Mouse (Mus musculus): ENCODE results near the gene Tnfrsf1b. TPM values are rescaled to one million over a fixed set of nuclear protein-coding genes. Genes with fewer than 3 reads are reported as not detected.
A peak's percentile ranks its signal among the peaks of the same experiment; 100 is the strongest.

The Tnfrsf1b gene
- polyA plus RNA-seq, 1 experiment from 2014 or later = 9.4 TPM

DNA sequence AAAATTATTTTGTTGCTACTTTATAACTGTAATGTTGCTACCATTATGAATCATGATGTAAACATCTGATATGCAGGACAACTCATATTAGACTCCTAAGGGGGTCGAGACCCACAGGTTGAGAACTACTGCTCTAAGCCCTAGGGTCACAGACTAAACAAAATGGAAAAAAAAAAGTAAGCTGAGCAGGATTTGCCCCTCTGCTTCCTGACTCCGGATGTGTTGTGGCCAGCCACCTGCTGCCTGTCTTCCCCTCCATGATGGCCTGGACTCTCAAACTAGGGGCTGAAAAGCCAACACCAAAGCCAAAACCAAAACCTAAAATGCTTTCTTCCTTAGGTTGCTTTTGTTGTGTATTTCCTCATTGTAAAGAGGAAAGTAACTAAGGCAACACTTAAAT, 35.6 kb downstream of the Tnfrsf1b start:
- Histone ChIP-seq H3K4me3 (ENCODE audit: low read depth, low read length) (no peak overlapping the region), H3K36me3 (replicated peaks; ENCODE audit: insufficient read depth, low read length) (peaks cover 15% of the 10 kb centered on the region), H3K27ac (ENCODE audit: low read depth) (peak overlapping the region; percentile 7), H3K4me2 (ENCODE audit: low read depth, low read length) (no peak overlapping the region), H3K4me1 (ENCODE audit: insufficient read depth) (peaks cover 6% of the 10 kb centered on the region), H3K9ac (replicated peaks) (no peak overlapping the region), H3K9me3 (ENCODE audit: low read length) (no peaks in the 10 kb centered on the region), H3K27me3 (ENCODE audit: insufficient read depth, low read length) (no peaks in the 10 kb centered on the region)
- ATAC-seq (no peak), DNase-seq (no peak)
- WGBS (ENCODE audit: insufficient replicate concordance) = 18% methylated on average over 2 of the region's 2 CpGs
- TF ChIP-seq CTCF (IDR thresholded peaks at IDR 0.05; ENCODE audit: low read depth) (no peak), EP300 (IDR thresholded peaks at IDR 0.05; ENCODE audit: low read depth) (no peak)

DNA sequence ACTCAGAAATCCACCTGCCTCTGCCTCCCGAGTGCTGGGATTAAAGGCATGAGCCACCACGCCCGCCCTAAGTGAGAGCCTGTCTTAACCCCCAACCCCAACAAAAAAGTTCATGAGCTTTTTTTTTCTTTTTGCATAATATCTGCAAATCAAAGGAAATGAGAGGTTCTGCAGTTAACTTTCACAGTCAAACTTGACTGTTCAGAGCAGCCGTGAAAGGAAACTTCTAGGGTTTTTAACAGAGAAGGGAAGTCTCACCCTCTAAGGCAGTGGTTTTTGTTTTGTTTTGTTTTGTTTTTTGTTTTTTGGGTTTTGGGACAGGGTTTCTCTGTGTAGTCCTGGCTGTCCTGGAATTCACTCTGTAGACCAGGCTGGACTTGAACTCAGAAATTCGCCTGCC, 36.1 kb downstream of the Tnfrsf1b start:
- Histone ChIP-seq H3K36me3 (replicated peaks; ENCODE audit: insufficient read depth, low read length) (peaks cover 11% of the 10 kb centered on the region), H3K4me3 (ENCODE audit: low read depth, low read length) (no peak overlapping the region), H3K27me3 (ENCODE audit: insufficient read depth, low read length) (no peaks in the 10 kb centered on the region), H3K9me3 (ENCODE audit: low read length) (no peaks in the 10 kb centered on the region), H3K4me2 (ENCODE audit: low read depth, low read length) (no peak overlapping the region), H3K4me1 (ENCODE audit: insufficient read depth) (peaks cover 6% of the 10 kb centered on the region), H3K27ac (ENCODE audit: low read depth) (0 out of 2 replicates have a peak overlapping the region, but pooled peaks have one; percentile 7), H3K9ac (replicated peaks) (no peak overlapping the region)
- 69% methylated on average over 5 of the region's 5 CpGs for WGBS (ENCODE audit: insufficient replicate concordance)
- DNase-seq (no peak), ATAC-seq (no peak)
- TF ChIP-seq CTCF (IDR thresholded peaks at IDR 0.05; ENCODE audit: low read depth) = no peak
- TF ChIP-seq EP300 (IDR thresholded peaks at IDR 0.05; ENCODE audit: low read depth) = no peak

DNA sequence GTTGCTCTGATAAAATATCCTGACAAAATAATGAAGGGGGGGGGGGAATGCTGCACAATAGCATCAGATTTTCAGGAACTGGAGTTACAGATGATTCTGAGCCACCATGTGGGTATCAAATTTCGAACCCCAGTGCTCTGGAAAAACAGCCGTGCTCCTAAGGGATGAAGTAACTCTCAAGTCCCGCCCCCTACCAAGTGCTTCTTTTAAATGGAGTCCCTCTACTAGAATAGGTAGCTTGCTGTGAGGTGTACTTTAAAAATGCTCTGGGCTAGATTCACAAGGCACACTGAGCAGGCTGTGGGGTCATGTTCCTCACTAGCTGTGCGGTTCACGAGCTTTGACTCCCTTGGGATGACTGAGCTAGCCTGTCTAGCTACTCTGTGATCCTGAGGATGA, 37.0 kb downstream of the Tnfrsf1b start:
- ATAC-seq (no peak), DNase-seq (no peak)
- Histone ChIP-seq H3K27ac (ENCODE audit: low read depth) (no peak overlapping the region), H3K4me3 (ENCODE audit: low read depth, low read length) (no peak overlapping the region), H3K36me3 (replicated peaks; ENCODE audit: insufficient read depth, low read length) (peaks cover 2% of the 10 kb centered on the region), H3K9ac (replicated peaks) (no peak overlapping the region), H3K27me3 (ENCODE audit: insufficient read depth, low read length) (no peaks in the 10 kb centered on the region), H3K4me1 (ENCODE audit: insufficient read depth) (peaks cover 6% of the 10 kb centered on the region), H3K9me3 (ENCODE audit: low read length) (no peaks in the 10 kb centered on the region), H3K4me2 (ENCODE audit: low read depth, low read length) (no peak overlapping the region)
- WGBS (ENCODE audit: insufficient replicate concordance) = 60% methylated on average over 5 of the region's 5 CpGs
- TF ChIP-seq CTCF (IDR thresholded peaks at IDR 0.05; ENCODE audit: low read depth) (no peak), EP300 (IDR thresholded peaks at IDR 0.05; ENCODE audit: low read depth) (no peak)

DNA sequence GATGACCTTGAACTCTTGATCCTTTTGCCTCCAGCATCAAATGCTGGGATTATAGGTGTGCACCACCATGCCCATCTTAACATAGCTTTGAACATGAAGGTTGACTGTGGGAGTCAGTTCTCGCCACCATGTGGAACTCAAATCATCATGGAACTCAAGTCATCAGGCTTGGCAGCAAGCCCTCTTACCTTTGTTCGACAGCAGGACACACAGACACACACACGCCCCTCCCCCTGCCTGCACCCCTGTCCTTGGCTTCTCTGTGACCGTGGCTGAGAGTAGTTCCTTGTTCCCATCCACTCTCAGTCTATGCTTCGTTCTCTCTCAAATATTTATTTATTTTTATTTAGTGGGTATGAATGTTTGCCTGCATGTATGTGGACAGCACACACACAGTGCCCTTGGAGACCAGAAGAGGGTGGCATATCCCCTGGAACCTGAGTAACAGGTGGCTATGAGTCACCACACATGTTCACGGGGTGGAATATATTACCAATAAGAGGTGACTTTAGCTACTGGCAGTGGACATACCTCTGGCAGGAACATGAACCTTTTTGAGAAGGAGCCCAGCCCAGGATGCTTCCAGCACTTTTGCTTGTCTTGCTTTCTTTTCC, 37.5 kb downstream of the Tnfrsf1b start:
- DNase-seq (peak; percentile 42), ATAC-seq (peak; percentile 59)
- Histone ChIP-seq H3K36me3 (replicated peaks; ENCODE audit: insufficient read depth, low read length) (no peaks in the 10 kb centered on the region; the same call in 1 of the 2 replicates), H3K27ac (ENCODE audit: low read depth) (no peak overlapping the region), H3K4me3 (ENCODE audit: low read depth, low read length) (no peak overlapping the region), H3K4me1 (ENCODE audit: insufficient read depth) (peaks cover 6% of the 10 kb centered on the region), H3K9ac (replicated peaks) (no peak overlapping the region), H3K9me3 (ENCODE audit: low read length) (no peaks in the 10 kb centered on the region), H3K27me3 (ENCODE audit: insufficient read depth, low read length) (no peaks in the 10 kb centered on the region), H3K4me2 (ENCODE audit: low read depth, low read length) (no peak overlapping the region)
- WGBS (ENCODE audit: insufficient replicate concordance) = 43% methylated on average over 6 of the region's 6 CpGs
- TF ChIP-seq EP300 (IDR thresholded peaks at IDR 0.05; ENCODE audit: low read depth) = no peak
- no peak for TF ChIP-seq CTCF (IDR thresholded peaks at IDR 0.05; ENCODE audit: low read depth)

DNA sequence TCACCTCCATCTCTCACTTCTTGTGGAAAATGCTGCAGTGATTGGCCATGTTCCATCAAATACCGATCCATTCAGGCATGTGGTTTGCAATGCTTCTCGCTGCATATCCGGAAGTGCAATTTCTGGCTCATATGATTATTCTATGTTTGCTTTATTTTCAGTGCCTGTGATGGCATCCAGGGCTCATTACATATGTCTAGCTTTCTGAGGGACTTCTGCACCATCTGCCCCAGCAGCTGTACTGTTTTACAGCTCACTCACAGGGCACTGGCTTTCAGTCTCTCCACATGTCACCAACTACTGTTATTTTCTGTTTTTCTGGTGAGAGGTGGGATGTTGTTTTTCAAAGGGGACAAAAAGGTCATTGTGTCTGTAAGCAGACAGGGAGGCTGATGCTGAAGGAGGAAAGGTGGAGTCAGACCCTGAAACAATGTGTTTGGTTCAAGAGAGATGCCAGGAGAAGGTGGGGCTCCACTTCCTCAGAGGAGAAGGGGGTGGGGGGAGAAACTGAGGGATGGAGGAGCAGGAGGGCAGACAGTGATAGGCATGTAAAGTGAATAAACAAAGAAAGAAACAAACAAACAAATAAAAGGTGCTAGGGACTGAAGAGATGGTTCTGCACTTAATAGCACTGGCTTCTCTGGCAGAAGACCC, 38.8 kb downstream of the Tnfrsf1b start:
- Histone ChIP-seq H3K36me3 (replicated peaks; ENCODE audit: insufficient read depth, low read length) (no peaks in the 10 kb centered on the region; the same call in 1 of the 2 replicates), H3K9me3 (ENCODE audit: low read length) (no peaks in the 10 kb centered on the region), H3K4me1 (ENCODE audit: insufficient read depth) (peaks cover 6% of the 10 kb centered on the region), H3K4me3 (ENCODE audit: low read depth, low read length) (no peak overlapping the region), H3K9ac (replicated peaks) (no peak overlapping the region), H3K27ac (ENCODE audit: low read depth) (no peak overlapping the region), H3K4me2 (ENCODE audit: low read depth, low read length) (no peak overlapping the region), H3K27me3 (ENCODE audit: insufficient read depth, low read length) (no peaks in the 10 kb centered on the region)
- TF ChIP-seq CTCF (IDR thresholded peaks at IDR 0.05; ENCODE audit: low read depth) (no peak), EP300 (IDR thresholded peaks at IDR 0.05; ENCODE audit: low read depth) (no peak)
- 88% methylated on average over 3 of the region's 3 CpGs for WGBS (ENCODE audit: insufficient replicate concordance)
- DNase-seq (no peak), ATAC-seq (no peak)

DNA sequence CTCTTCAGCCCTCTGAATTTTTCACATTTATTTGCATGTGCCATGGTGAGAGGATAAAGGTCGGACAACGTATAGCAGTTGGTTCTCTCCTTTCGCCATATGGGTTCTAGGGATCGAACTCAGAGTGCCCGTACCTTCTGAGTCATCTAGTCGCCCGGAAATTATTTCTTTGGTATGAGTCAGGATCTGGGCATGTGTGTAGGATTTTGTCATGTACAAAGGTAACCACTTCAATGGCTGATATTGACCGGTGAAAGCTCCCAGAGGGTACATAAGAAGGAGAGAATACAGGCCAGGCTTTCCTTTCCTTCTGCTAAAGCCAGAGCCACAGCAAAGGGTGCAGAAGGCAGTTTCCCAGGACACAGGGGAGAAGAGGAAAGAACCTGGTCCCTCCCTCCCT, 41.9 kb downstream of the Tnfrsf1b start:
- ATAC-seq = no peak
- Histone ChIP-seq H3K27me3 (ENCODE audit: insufficient read depth, low read length) (no peaks in the 10 kb centered on the region), H3K27ac (ENCODE audit: low read depth) (no peak overlapping the region), H3K9me3 (ENCODE audit: low read length) (no peaks in the 10 kb centered on the region), H3K4me1 (ENCODE audit: insufficient read depth) (peaks cover 18% of the 10 kb centered on the region), H3K4me2 (ENCODE audit: low read depth, low read length) (no peak overlapping the region), H3K4me3 (ENCODE audit: low read depth, low read length) (no peak overlapping the region), H3K9ac (replicated peaks) (no peak overlapping the region), H3K36me3 (replicated peaks; ENCODE audit: insufficient read depth, low read length) (no peaks in the 10 kb centered on the region)
- no peak for DNase-seq
- TF ChIP-seq CTCF (IDR thresholded peaks at IDR 0.05; ENCODE audit: low read depth) (no peak), EP300 (IDR thresholded peaks at IDR 0.05; ENCODE audit: low read depth) (no peak)
- 81% methylated on average over 8 of the region's 8 CpGs for WGBS (ENCODE audit: insufficient replicate concordance)
